Mouse (Mus musculus) bone marrow macrophage, adult 2 months (primary cell): ENCODE measurements around the gene Col9a1. TPM values are rescaled to one million over a fixed set of nuclear protein-coding genes. Genes with fewer than 3 reads are reported as not detected.

Source experiments
- H3K27ac ChIP-seq: 2 replicates; pipeline ENCODE4 v1.5.1; 2012; ENCODE audit warnings: low read depth, low read length; ENCODE audit not compliant: insufficient read depth
- H3K4me1 ChIP-seq: 2 replicates; pipeline ENCODE4 v1.6.1; 2012; ENCODE audit warnings: low read length; ENCODE audit not compliant: control insufficient read depth, insufficient read depth
- H3K4me3 ChIP-seq: 2 replicates; pipeline ENCODE4 v1.5.1; 2012; ENCODE audit warnings: mild to moderate bottlenecking, low read length, moderate library complexity; ENCODE audit not compliant: insufficient read depth
- CTCF ChIP-seq: IDR thresholded peaks from 2 replicates; pipeline ENCODE4 v1.5.1; 2012; ENCODE audit warnings: low read depth, mild to moderate bottlenecking, low read length, moderate library complexity
- POLR2A ChIP-seq: IDR thresholded peaks from 2 replicates; pipeline ENCODE4 v1.6.1; 2012; ENCODE audit warnings: mild to moderate bottlenecking, low read depth, low read length, borderline replicate concordance
- polyA plus RNA-seq: library from polyadenylated mRNA; stranded (reverse); fragments of >200 nt; gene quantifications from 2 replicates; pipeline ENCODE4 v1.2.4, GENCODE M21; 2012; ENCODE audit not compliant: missing spikeins, insufficient read depth, insufficient read length

The Col9a1 gene
- polyA plus RNA-seq, 1 experiment: not detected

- H3K4me1 ChIP-seq: no peaks in the 10 kb centered on the region
- TF ChIP-seq POLR2A: no peak
- no peak for TF ChIP-seq CTCF
- H3K27ac ChIP-seq: no peak overlapping the region
- no peak overlapping the region for H3K4me3 ChIP-seq
Measured at GRCm38 (mm10) chr1:24219041-24219440, 41.6 kb downstream of the Col9a1 start.

- Histone ChIP-seq H3K4me1 (no peaks in the 10 kb centered on the region), H3K4me3 (no peak overlapping the region), H3K27ac (no peak overlapping the region)
- TF ChIP-seq CTCF (no peak), POLR2A (no peak)
Measured at GRCm38 (mm10) chr1:24222231-24222630, 44.8 kb downstream of the Col9a1 start.

- H3K4me1 ChIP-seq: no peaks in the 10 kb centered on the region
- H3K4me3 ChIP-seq: no peak overlapping the region
- H3K27ac ChIP-seq: no peak overlapping the region
- TF ChIP-seq CTCF (no peak), POLR2A (no peak)
Measured at GRCm38 (mm10) chr1:24222981-24223612, 45.7 kb downstream of the Col9a1 start.

- no peak for TF ChIP-seq POLR2A
- TF ChIP-seq CTCF: no peak
Measured at GRCm38 (mm10) chr1:24225825-24226526, 48.6 kb downstream of the Col9a1 start.

GRCm38 (mm10) chr1:24226941-24227711, 49.7 kb downstream of the Col9a1 start:
- H3K27ac ChIP-seq: no peak overlapping the region
- H3K4me1 ChIP-seq: no peaks in the 10 kb centered on the region
- TF ChIP-seq POLR2A (no peak), CTCF (no peak)

More at GRCm38 (mm10) chr1:24225825-24226526, 48.6 kb downstream of the Col9a1 start:
- Histone ChIP-seq H3K4me3 (no peak overlapping the region), H3K4me1 (no peaks in the 10 kb centered on the region), H3K27ac (no peak overlapping the region)

GRCm38 (mm10) chr1:24229552-24229951, 52.1 kb downstream of the Col9a1 start:
- no peak for TF ChIP-seq CTCF
- TF ChIP-seq POLR2A: no peak
- Histone ChIP-seq H3K4me3 (no peak overlapping the region), H3K27ac (no peak overlapping the region), H3K4me1 (no peaks in the 10 kb centered on the region)

More at GRCm38 (mm10) chr1:24226941-24227711, 49.7 kb downstream of the Col9a1 start:
- no peak overlapping the region for H3K4me3 ChIP-seq

GRCm38 (mm10) chr1:24230428-24230827, 53.0 kb downstream of the Col9a1 start:
- no peaks in the 10 kb centered on the region for H3K4me1 ChIP-seq
- no peak overlapping the region for H3K4me3 ChIP-seq
- TF ChIP-seq POLR2A (no peak), CTCF (no peak)
- no peak overlapping the region for H3K27ac ChIP-seq

- no peak overlapping the region for H3K4me3 ChIP-seq
Measured at GRCm38 (mm10) chr1:24231504-24232270, 54.3 kb downstream of the Col9a1 start.

GRCm38 (mm10) chr1:24236330-24236729, 58.9 kb downstream of the Col9a1 start:
- no peak overlapping the region for H3K4me3 ChIP-seq
- no peaks in the 10 kb centered on the region for H3K4me1 ChIP-seq
- H3K27ac ChIP-seq: no peak overlapping the region
- TF ChIP-seq POLR2A (no peak), CTCF (no peak)

More at GRCm38 (mm10) chr1:24231504-24232270, 54.3 kb downstream of the Col9a1 start:
- TF ChIP-seq CTCF: no peak
- TF ChIP-seq POLR2A: no peak
- Histone ChIP-seq H3K4me1 (no peaks in the 10 kb centered on the region), H3K27ac (no peak overlapping the region)
